Mouse (Mus musculus): ENCODE measurements at regions not wholly inside any gene's neighbourhood (a gene's known extent, or its start where the extent isn't known, plus 50 kb on each side); places are given as distances from the start of the nearest gene placed in this dataset.

- DNase-seq: no peak
- H3K9me3 ChIP-seq (ENCODE audit: control insufficient read depth, low read length): no peaks in the 10 kb centered on the region
- H3K36me3 ChIP-seq (ENCODE audit: control insufficient read depth, insufficient read depth, low read length): no peaks in the 10 kb centered on the region
- no peaks in the 10 kb centered on the region for H3K4me1 ChIP-seq (ENCODE audit: control insufficient read depth, insufficient read depth, low read length)
- 85% methylated on average over 13 of the region's 13 CpGs for WGBS
- no peak overlapping the region for H3K4me2 ChIP-seq (ENCODE audit: low read length)
- no peak for ATAC-seq (ENCODE audit: low FRiP score, low TSS enrichment)
- no peak overlapping the region for H3K4me3 ChIP-seq (replicated peaks; ENCODE audit: low read depth, low read length)
- no peak overlapping the region for H3K27ac ChIP-seq (replicated peaks; ENCODE audit: low read depth, low read length)
- no peak overlapping the region for H3K9ac ChIP-seq (replicated peaks; ENCODE audit: low read length)
- H3K27me3 ChIP-seq (ENCODE audit: control insufficient read depth, insufficient read depth, low read length): no peaks in the 10 kb centered on the region
Measured at GRCm38 (mm10) chr8:126857307-126858203, 88.1 kb downstream of the Tomm20 start.

- H3K4me3 ChIP-seq (replicated peaks; ENCODE audit: low read depth, low read length): no peak overlapping the region
- no peaks in the 10 kb centered on the region for H3K36me3 ChIP-seq (ENCODE audit: control insufficient read depth, insufficient read depth, low read length)
- H3K9me3 ChIP-seq (ENCODE audit: control insufficient read depth, low read length): no peaks in the 10 kb centered on the region
- DNase-seq: no peak
- no peak overlapping the region for H3K4me2 ChIP-seq (ENCODE audit: low read length)
- no peaks in the 10 kb centered on the region for H3K27me3 ChIP-seq (ENCODE audit: control insufficient read depth, insufficient read depth, low read length)
- no peaks in the 10 kb centered on the region for H3K4me1 ChIP-seq (ENCODE audit: control insufficient read depth, insufficient read depth, low read length)
- H3K27ac ChIP-seq (replicated peaks; ENCODE audit: low read depth, low read length): no peak overlapping the region
- 75% methylated on average over 5 of the region's 5 CpGs for WGBS
- H3K9ac ChIP-seq (replicated peaks; ENCODE audit: low read length): no peak overlapping the region
- no peak for ATAC-seq (ENCODE audit: low FRiP score, low TSS enrichment)
Measured at GRCm38 (mm10) chr8:126855914-126856313, 89.7 kb downstream of the Tomm20 start.

- H3K9ac ChIP-seq (replicated peaks; ENCODE audit: low read length): no peak overlapping the region
- H3K27me3 ChIP-seq (ENCODE audit: control insufficient read depth, insufficient read depth, low read length): no peaks in the 10 kb centered on the region
- no peak for DNase-seq
- H3K4me1 ChIP-seq (ENCODE audit: control insufficient read depth, insufficient read depth, low read length): no peaks in the 10 kb centered on the region
- WGBS: 80% methylated on average over 2 of the region's 2 CpGs
- ATAC-seq (ENCODE audit: low FRiP score, low TSS enrichment): no peak
- no peak overlapping the region for H3K27ac ChIP-seq (replicated peaks; ENCODE audit: low read depth, low read length)
- no peaks in the 10 kb centered on the region for H3K36me3 ChIP-seq (ENCODE audit: control insufficient read depth, insufficient read depth, low read length)
- no peak overlapping the region for H3K4me3 ChIP-seq (replicated peaks; ENCODE audit: low read depth, low read length)
- no peak overlapping the region for H3K4me2 ChIP-seq (ENCODE audit: low read length)
- H3K9me3 ChIP-seq (ENCODE audit: control insufficient read depth, low read length): no peaks in the 10 kb centered on the region
Measured at GRCm38 (mm10) chr8:126855056-126855609, 90.5 kb downstream of the Tomm20 start.

- WGBS: 69% methylated on average over 22 of the region's 22 CpGs
- Histone ChIP-seq H3K36me3 (ENCODE audit: control insufficient read depth, insufficient read depth, low read length) (no peaks in the 10 kb centered on the region), H3K4me1 (ENCODE audit: control insufficient read depth, insufficient read depth, low read length) (no peaks in the 10 kb centered on the region), H3K9me3 (ENCODE audit: control insufficient read depth, low read length) (no peaks in the 10 kb centered on the region), H3K4me3 (replicated peaks; ENCODE audit: low read depth, low read length) (no peak overlapping the region), H3K9ac (replicated peaks; ENCODE audit: low read length) (no peak overlapping the region), H3K27ac (replicated peaks; ENCODE audit: low read depth, low read length) (0 out of 2 replicates have a peak overlapping the region, but pooled peaks have one; percentile 20), H3K4me2 (ENCODE audit: low read length) (no peak overlapping the region), H3K27me3 (ENCODE audit: control insufficient read depth, insufficient read depth, low read length) (no peaks in the 10 kb centered on the region)
- DNase-seq (peak; percentile 41), ATAC-seq (ENCODE audit: low FRiP score, low TSS enrichment) (no peak)
Measured at GRCm38 (mm10) chr8:126854121-126855055, 91.3 kb downstream of the Tomm20 start.

- no peak for ATAC-seq (ENCODE audit: low FRiP score, low TSS enrichment)
- Histone ChIP-seq H3K4me2 (ENCODE audit: low read length) (no peak overlapping the region), H3K27me3 (ENCODE audit: control insufficient read depth, insufficient read depth, low read length) (no peaks in the 10 kb centered on the region), H3K9ac (replicated peaks; ENCODE audit: low read length) (no peak overlapping the region), H3K4me1 (ENCODE audit: control insufficient read depth, insufficient read depth, low read length) (no peaks in the 10 kb centered on the region), H3K36me3 (ENCODE audit: control insufficient read depth, insufficient read depth, low read length) (no peaks in the 10 kb centered on the region), H3K27ac (replicated peaks; ENCODE audit: low read depth, low read length) (0 out of 2 replicates have a peak overlapping the region, but pooled peaks have one; percentile 26), H3K4me3 (replicated peaks; ENCODE audit: low read depth, low read length) (no peak overlapping the region), H3K9me3 (ENCODE audit: control insufficient read depth, low read length) (no peaks in the 10 kb centered on the region)
- DNase-seq: no peak
- WGBS: 55% methylated on average over 10 of the region's 10 CpGs
Measured at GRCm38 (mm10) chr8:126852663-126853390, 92.8 kb downstream of the Tomm20 start.

GRCm38 (mm10) chr8:126852184-126852583 is 93.5 kb downstream of the Tomm20 start:
- H3K4me3 ChIP-seq (replicated peaks; ENCODE audit: low read depth, low read length): no peak overlapping the region
- H3K36me3 ChIP-seq (ENCODE audit: control insufficient read depth, insufficient read depth, low read length): no peaks in the 10 kb centered on the region
- no peaks in the 10 kb centered on the region for H3K9me3 ChIP-seq (ENCODE audit: control insufficient read depth, low read length)
- H3K4me1 ChIP-seq (ENCODE audit: control insufficient read depth, insufficient read depth, low read length): no peaks in the 10 kb centered on the region
- H3K27ac ChIP-seq (replicated peaks; ENCODE audit: low read depth, low read length): no peak overlapping the region
- H3K9ac ChIP-seq (replicated peaks; ENCODE audit: low read length): no peak overlapping the region
- H3K27me3 ChIP-seq (ENCODE audit: control insufficient read depth, insufficient read depth, low read length): no peaks in the 10 kb centered on the region
- H3K4me2 ChIP-seq (ENCODE audit: low read length): no peak overlapping the region
- no peak for ATAC-seq (ENCODE audit: low FRiP score, low TSS enrichment)
- 80% methylated on average over 5 of the region's 5 CpGs for WGBS
- no peak for DNase-seq

- no peak for DNase-seq
- H3K4me1 ChIP-seq (ENCODE audit: control insufficient read depth, insufficient read depth, low read length): no peaks in the 10 kb centered on the region
- no peaks in the 10 kb centered on the region for H3K27me3 ChIP-seq (ENCODE audit: control insufficient read depth, insufficient read depth, low read length)
- no peaks in the 10 kb centered on the region for H3K36me3 ChIP-seq (ENCODE audit: control insufficient read depth, insufficient read depth, low read length)
- H3K9me3 ChIP-seq (ENCODE audit: control insufficient read depth, low read length): no peaks in the 10 kb centered on the region
- H3K4me3 ChIP-seq (replicated peaks; ENCODE audit: low read depth, low read length): no peak overlapping the region
- no peak overlapping the region for H3K4me2 ChIP-seq (ENCODE audit: low read length)
- 88% methylated on average over 3 of the region's 3 CpGs for WGBS
- no peak overlapping the region for H3K27ac ChIP-seq (replicated peaks; ENCODE audit: low read depth, low read length)
- no peak overlapping the region for H3K9ac ChIP-seq (replicated peaks; ENCODE audit: low read length)
- no peak for ATAC-seq (ENCODE audit: low FRiP score, low TSS enrichment)
Measured at GRCm38 (mm10) chr8:126851780-126852179, 93.9 kb downstream of the Tomm20 start.

- Histone ChIP-seq H3K27ac (replicated peaks; ENCODE audit: low read depth, low read length) (no peak overlapping the region), H3K9ac (replicated peaks; ENCODE audit: low read length) (no peak overlapping the region), H3K4me1 (ENCODE audit: control insufficient read depth, insufficient read depth, low read length) (no peaks in the 10 kb centered on the region), H3K9me3 (ENCODE audit: control insufficient read depth, low read length) (no peaks in the 10 kb centered on the region), H3K36me3 (ENCODE audit: control insufficient read depth, insufficient read depth, low read length) (no peaks in the 10 kb centered on the region), H3K4me2 (ENCODE audit: low read length) (no peak overlapping the region), H3K27me3 (ENCODE audit: control insufficient read depth, insufficient read depth, low read length) (no peaks in the 10 kb centered on the region), H3K4me3 (replicated peaks; ENCODE audit: low read depth, low read length) (no peak overlapping the region)
- WGBS: 87% methylated on average over 1 of the region's 1 CpGs
- DNase-seq: no peak
- no peak for ATAC-seq (ENCODE audit: low FRiP score, low TSS enrichment)
Measured at GRCm38 (mm10) chr8:126850189-126850535, 95.5 kb downstream of the Tomm20 start.

Measured in midbrain, embryonic 14.5 days (tissue).